Mouse (Mus musculus): ENCODE results near the gene Hebp2. TPM values are rescaled to one million over a fixed set of nuclear protein-coding genes. Genes with fewer than 3 reads are reported as not detected.

Gene Hebp2
- polyA plus RNA-seq, 2 experiments: 0.68 to 2.0 TPM

- Histone ChIP-seq H3K9me3 (ENCODE audit: control insufficient read depth, low read length) (no peaks in the 10 kb centered on the region), H3K4me2 (ENCODE audit: low read depth) (no peak overlapping the region), H3K36me3 (replicated peaks; ENCODE audit: control insufficient read depth, insufficient read depth, low read depth) (no peaks in the 10 kb centered on the region), H3K9ac (replicated peaks) (no peak overlapping the region), H3K27me3 (ENCODE audit: control insufficient read depth, insufficient read depth, low read length) (no peaks in the 10 kb centered on the region), H3K4me1 (replicated peaks; ENCODE audit: control insufficient read depth in 2 of 2, insufficient read depth in 2 of 2, low read length in 1 of 2) (no peaks in the 10 kb centered on the region), H3K27ac (no peak overlapping the region), H3K4me3 (ENCODE audit: insufficient read depth in 1 of 2, low read depth in 2 of 2, low read length in 2 of 2) (no peak overlapping the region)
- TF ChIP-seq CTCF (IDR thresholded peaks at IDR 0.05; ENCODE audit: low read depth) (no peak), EP300 (IDR thresholded peaks at IDR 0.05; ENCODE audit: low read depth) (no peak)
- DNase-seq (ENCODE audit: low read depth in 3 of 3, low spot score in 3 of 3) (no peak), ATAC-seq (ENCODE audit: insufficient read depth) (no peak)
- WGBS (ENCODE audit: insufficient replicate concordance): 68% methylated on average over 11 of the region's 11 CpGs
These were observed 52.6 kb downstream of the Hebp2 start for GRCm38 (mm10) chr10:18493010-18493894.

DNA sequence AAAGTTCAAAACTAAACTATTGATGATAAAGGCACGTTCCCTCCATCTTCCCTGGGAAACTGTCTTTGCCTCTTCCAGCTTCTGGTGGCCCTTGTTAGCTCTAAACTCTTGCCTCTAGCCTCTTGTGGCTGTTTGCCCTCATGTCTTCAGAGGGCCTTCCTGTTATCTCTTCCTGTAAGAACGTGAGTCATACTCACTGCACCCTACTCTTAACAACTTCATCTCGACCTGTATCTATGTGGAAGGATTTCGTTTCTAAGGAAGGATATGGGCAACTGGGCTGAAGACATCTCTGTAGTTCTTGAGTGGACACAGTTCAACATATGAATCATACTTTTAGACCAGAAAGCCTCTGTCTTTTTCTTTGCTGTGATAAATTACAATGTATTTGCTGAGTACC is 53.9 kb downstream of the Hebp2 start:
- no peak overlapping the region for H3K27ac ChIP-seq
- H3K4me1 ChIP-seq (replicated peaks; ENCODE audit: control insufficient read depth in 2 of 2, insufficient read depth in 2 of 2, low read length in 1 of 2): no peaks in the 10 kb centered on the region
- no peak for ATAC-seq (ENCODE audit: insufficient read depth)
- H3K9me3 ChIP-seq (ENCODE audit: control insufficient read depth, low read length): no peaks in the 10 kb centered on the region
- no peak for DNase-seq (ENCODE audit: low read depth in 3 of 3, low spot score in 3 of 3)
- no peaks in the 10 kb centered on the region for H3K36me3 ChIP-seq (replicated peaks; ENCODE audit: control insufficient read depth, insufficient read depth, low read depth)
- WGBS (ENCODE audit: insufficient replicate concordance): 14% methylated on average over 4 of the region's 4 CpGs
- no peak overlapping the region for H3K4me3 ChIP-seq (ENCODE audit: insufficient read depth in 1 of 2, low read depth in 2 of 2, low read length in 2 of 2)
- TF ChIP-seq EP300 (IDR thresholded peaks at IDR 0.05; ENCODE audit: low read depth) (no peak), CTCF (IDR thresholded peaks at IDR 0.05; ENCODE audit: low read depth) (no peak)
- H3K9ac ChIP-seq (replicated peaks): no peak overlapping the region
- H3K27me3 ChIP-seq (ENCODE audit: control insufficient read depth, insufficient read depth, low read length): no peaks in the 10 kb centered on the region
- H3K4me2 ChIP-seq (ENCODE audit: low read depth): no peak overlapping the region

DNA sequence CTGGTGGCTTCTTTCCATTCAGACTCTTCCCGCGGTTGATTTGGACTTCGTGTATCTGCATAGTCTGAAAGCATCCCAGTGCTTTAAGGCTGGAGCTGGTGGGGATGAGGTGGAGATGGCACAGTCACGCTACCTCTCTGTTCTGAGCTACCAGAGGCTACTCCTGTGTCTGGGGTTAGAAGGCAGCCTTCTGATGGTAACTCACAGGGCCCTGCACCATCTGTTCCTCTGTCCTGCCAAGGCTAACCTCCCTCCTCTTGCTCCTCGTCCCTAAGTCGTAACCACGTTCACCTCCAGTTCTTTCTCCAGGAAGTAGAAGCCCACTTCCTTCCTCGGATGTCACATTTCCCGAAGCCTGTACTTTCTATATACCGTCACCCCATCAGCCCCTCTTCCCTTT is 55.9 kb downstream of the Hebp2 start:
- Histone ChIP-seq H3K27ac (no peak overlapping the region), H3K4me2 (ENCODE audit: low read depth) (no peak overlapping the region), H3K4me1 (replicated peaks; ENCODE audit: control insufficient read depth in 2 of 2, insufficient read depth in 2 of 2, low read length in 1 of 2) (no peaks in the 10 kb centered on the region), H3K9me3 (ENCODE audit: control insufficient read depth, low read length) (no peaks in the 10 kb centered on the region), H3K27me3 (ENCODE audit: control insufficient read depth, insufficient read depth, low read length) (no peaks in the 10 kb centered on the region), H3K9ac (replicated peaks) (no peak overlapping the region), H3K36me3 (replicated peaks; ENCODE audit: control insufficient read depth, insufficient read depth, low read depth) (no peaks in the 10 kb centered on the region), H3K4me3 (ENCODE audit: insufficient read depth in 1 of 2, low read depth in 2 of 2, low read length in 2 of 2) (no peak overlapping the region)
- 41% methylated on average over 10 of the region's 10 CpGs for WGBS (ENCODE audit: insufficient replicate concordance)
- no peak for DNase-seq (ENCODE audit: low read depth in 3 of 3, low spot score in 3 of 3)
- no peak for ATAC-seq (ENCODE audit: insufficient read depth)
- TF ChIP-seq CTCF (IDR thresholded peaks at IDR 0.05; ENCODE audit: low read depth) (no peak), EP300 (IDR thresholded peaks at IDR 0.05; ENCODE audit: low read depth) (no peak)

Other genes with a start within 250 kb of the Hebp2 start
- 0.55 and 0.64 TPM in 2 replicates for gene Nhsl1, start 227.1 kb downstream of the Hebp2 start, polyA plus RNA-seq (2012; rRNA removed)
- 0.50 and 0.75 TPM in 2 replicates for gene Nhsl1, start 227.1 kb downstream of the Hebp2 start, polyA plus RNA-seq (2014; fragmentation: Nextera tagmentation; extraction: Ambion mirVana)
- 0.01 TPM in 2 replicates for gene Arfgef3, start 197.9 kb upstream of the Hebp2 start, polyA plus RNA-seq (2012; rRNA removed)
- under 0.01 and 0.01 TPM in 2 replicates for gene Arfgef3, start 197.9 kb upstream of the Hebp2 start, polyA plus RNA-seq (2014; fragmentation: Nextera tagmentation; extraction: Ambion mirVana)
- not detected in 2 replicates for gene Gm4922, start 240.7 kb upstream of the Hebp2 start, polyA plus RNA-seq (2012; rRNA removed)
- gene Gm4922, start 240.7 kb upstream of the Hebp2 start, polyA plus RNA-seq (2014; fragmentation: Nextera tagmentation; extraction: Ambion mirVana): not detected in 2 replicates